Mouse (Mus musculus) liver, adult 2 months (tissue): ENCODE results near the gene Unc5c. TPM values are rescaled to one million over a fixed set of nuclear protein-coding genes. Genes with fewer than 3 reads are reported as not detected.

Experiments used
- DNase-seq: peaks from one replicate; pipeline ENCODE4 v3.0.0-alpha.2; 2011; ENCODE audit warnings: low read depth, low spot score; ENCODE audit errors: extremely low read depth
- H3K27ac ChIP-seq: fragments of 200-500 bp; replicated peaks from 2 replicates; pipeline ENCODE4 v1.5.1; 2012; ENCODE audit warnings: low read depth, mild to moderate bottlenecking, control low read depth, inconsistent platforms, low read length; ENCODE audit not compliant: insufficient read depth
- H3K27me3 ChIP-seq: fragments of 200-500 bp; 2 replicates; pipeline ENCODE4 v1.6.1; 2012; ENCODE audit warnings: mild to moderate bottlenecking, moderate library complexity, low read length, inconsistent platforms; ENCODE audit not compliant: control insufficient read depth, insufficient read depth
- H3K36me3 ChIP-seq: fragments of 200-500 bp; 2 replicates; pipeline ENCODE4 v1.6.1; 2012; ENCODE audit warnings: low read length, inconsistent platforms; ENCODE audit not compliant: control insufficient read depth, insufficient read depth
- H3K4me1 ChIP-seq: fragments of 200-500 bp; 2 replicates; pipeline ENCODE4 v1.6.1; 2011; ENCODE audit warnings: low read length; ENCODE audit not compliant: control insufficient read depth, insufficient read depth
- H3K4me3 ChIP-seq: fragments of 200-500 bp; 2 replicates; pipeline ENCODE4 v1.5.1; 2011; ENCODE audit warnings: low read depth, mild to moderate bottlenecking, control low read depth, low read length, moderate library complexity; ENCODE audit not compliant: insufficient read depth
- H3K79me2 ChIP-seq: fragments of 200-500 bp; 2 replicates; pipeline ENCODE4 v1.6.1; 2012; ENCODE audit warnings: inconsistent platforms, mild to moderate bottlenecking, low read length, moderate library complexity; ENCODE audit not compliant: control insufficient read depth, insufficient read depth
- H3K9ac ChIP-seq: fragments of 200-500 bp; 2 replicates; pipeline ENCODE4 v1.6.1; 2012; ENCODE audit warnings: low read depth, mild to moderate bottlenecking, control low read depth, inconsistent platforms, low read length
- CTCF ChIP-seq: fragments of 200-500 bp; IDR thresholded peaks from 2 replicates; pipeline ENCODE4 v1.5.1; 2011; ENCODE audit warnings: low read depth, low read length, control low read depth
- POLR2A ChIP-seq: fragments of 200-500 bp; IDR thresholded peaks from 2 replicates; pipeline ENCODE4 v1.6.1; 2011; ENCODE audit warnings: low read length, control low read depth; ENCODE audit not compliant: insufficient read depth; ENCODE audit errors: extremely low read depth
- WGBS: fragments of 180-500 bp; shearing (Covaris S2); methylation state at CpG from one replicate; pipeline ENCODE4 v1.1.7; 2018; 5-methylcytosine and 5-hydroxymethylcytosine counted together
- polyA plus RNA-seq: library from polyadenylated mRNA; depleted of rRNA; stranded (reverse); fragments of >200 nt; gene quantifications from 2 replicates; pipeline ENCODE4 v1.2.3, GENCODE M21; 2012
- total RNA-seq: library from RNA; depleted of rRNA; stranded (reverse); fragments of >200 nt; gene quantifications from 2 replicates; pipeline ENCODE4 v1.2.3, GENCODE M21; 2014

The Unc5c gene
- total and polyA plus RNA-seq, 2 experiments = not detected

- no peak overlapping the region for H3K9ac ChIP-seq
- 78% methylated on average over 3 of the region's 3 CpGs for WGBS
- no peaks in the 10 kb centered on the region for H3K79me2 ChIP-seq
- H3K27me3 ChIP-seq = no peaks in the 10 kb centered on the region
- H3K36me3 ChIP-seq = no peaks in the 10 kb centered on the region
- no peak for TF ChIP-seq CTCF
- TF ChIP-seq POLR2A = no peak
- no peak overlapping the region for H3K27ac ChIP-seq
- no peaks in the 10 kb centered on the region for H3K4me1 ChIP-seq
- DNase-seq = no peak
- H3K4me3 ChIP-seq = no peak overlapping the region
Observed at GRCm38 (mm10) chr3:141871805-141872204, 406.8 kb downstream of the Unc5c start.

- Histone ChIP-seq H3K36me3 (no peaks in the 10 kb centered on the region), H3K27me3 (no peaks in the 10 kb centered on the region), H3K27ac (no peak overlapping the region), H3K4me3 (no peak overlapping the region), H3K9ac (no peak overlapping the region), H3K79me2 (no peaks in the 10 kb centered on the region), H3K4me1 (no peaks in the 10 kb centered on the region)
- 84% methylated on average over 10 of the region's 10 CpGs for WGBS
- TF ChIP-seq POLR2A = no peak
- no peak for TF ChIP-seq CTCF
- no peak for DNase-seq
Observed at GRCm38 (mm10) chr3:141872337-141873042, 407.5 kb downstream of the Unc5c start.

GRCm38 (mm10) chr3:141882496-141882895, 417.5 kb downstream of the Unc5c start:
- TF ChIP-seq POLR2A (no peak), CTCF (no peak)
- Histone ChIP-seq H3K79me2 (no peaks in the 10 kb centered on the region), H3K4me3 (no peak overlapping the region), H3K4me1 (no peaks in the 10 kb centered on the region), H3K27me3 (no peaks in the 10 kb centered on the region), H3K27ac (no peak overlapping the region), H3K36me3 (no peaks in the 10 kb centered on the region), H3K9ac (no peak overlapping the region)
- WGBS = 64% methylated on average over 2 of the region's 2 CpGs
- no peak for DNase-seq

GRCm38 (mm10) chr3:141884190-141884589, 419.2 kb downstream of the Unc5c start:
- no peaks in the 10 kb centered on the region for H3K27me3 ChIP-seq
- no peaks in the 10 kb centered on the region for H3K79me2 ChIP-seq
- no peak overlapping the region for H3K27ac ChIP-seq
- DNase-seq = no peak
- WGBS = 94% methylated on average over 5 of the region's 5 CpGs
- TF ChIP-seq POLR2A = no peak
- no peaks in the 10 kb centered on the region for H3K36me3 ChIP-seq
- H3K4me3 ChIP-seq = no peak overlapping the region
- no peaks in the 10 kb centered on the region for H3K4me1 ChIP-seq
- H3K9ac ChIP-seq = no peak overlapping the region
